Mouse (Mus musculus) urinary bladder, adult 18-20 months (tissue): ENCODE measurements around the gene Nsl1.

Experiments used
- DNase-seq, 2 experiments: peaks; one replicate each; pipeline ENCODE4 v3.0.0; 2022; ENCODE audit warnings: low spot score in 2 of 2, mixed read lengths in 2 of 2

Nsl1 gene

GRCm38 (mm10) chr1:191093578-191093977 is 30.8 kb downstream of the Nsl1 start:
- DNase-seq = no peak

- no peak for DNase-seq
Measured at GRCm38 (mm10) chr1:191095019-191095418, 32.2 kb downstream of the Nsl1 start.

- peak in 1 of 2 experiments; percentile 25 for DNase-seq
Measured at GRCm38 (mm10) chr1:191096871-191097681, 34.3 kb downstream of the Nsl1 start.

- DNase-seq = peak in 1 of 2 experiments; percentile 33
Measured at GRCm38 (mm10) chr1:191097802-191098747, 35.3 kb downstream of the Nsl1 start, which contains the start of gene Batf3. Batf3 (plus strand) TSS chr1:191097847.

DNA sequence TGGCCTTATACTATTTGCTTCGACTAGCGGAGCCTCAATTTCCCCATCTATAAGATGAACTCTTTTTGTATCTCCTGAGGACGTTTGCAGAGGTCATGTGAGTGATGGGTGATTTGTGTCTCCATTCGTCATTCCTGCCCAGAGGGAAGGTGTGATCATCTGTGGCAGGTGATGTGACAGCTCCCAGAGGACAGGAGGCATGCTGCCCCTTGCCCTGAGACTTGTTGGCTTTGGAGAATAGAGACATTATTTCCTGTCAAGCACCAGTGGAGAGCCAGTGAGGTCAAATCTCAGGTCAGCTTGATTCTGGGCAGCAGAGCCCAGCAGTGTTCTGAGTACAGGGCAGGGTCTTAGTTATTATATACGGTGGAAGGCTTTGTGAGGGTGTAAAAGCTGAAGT is 36.3 kb downstream of the Nsl1 start:
- no peak for DNase-seq

DNA sequence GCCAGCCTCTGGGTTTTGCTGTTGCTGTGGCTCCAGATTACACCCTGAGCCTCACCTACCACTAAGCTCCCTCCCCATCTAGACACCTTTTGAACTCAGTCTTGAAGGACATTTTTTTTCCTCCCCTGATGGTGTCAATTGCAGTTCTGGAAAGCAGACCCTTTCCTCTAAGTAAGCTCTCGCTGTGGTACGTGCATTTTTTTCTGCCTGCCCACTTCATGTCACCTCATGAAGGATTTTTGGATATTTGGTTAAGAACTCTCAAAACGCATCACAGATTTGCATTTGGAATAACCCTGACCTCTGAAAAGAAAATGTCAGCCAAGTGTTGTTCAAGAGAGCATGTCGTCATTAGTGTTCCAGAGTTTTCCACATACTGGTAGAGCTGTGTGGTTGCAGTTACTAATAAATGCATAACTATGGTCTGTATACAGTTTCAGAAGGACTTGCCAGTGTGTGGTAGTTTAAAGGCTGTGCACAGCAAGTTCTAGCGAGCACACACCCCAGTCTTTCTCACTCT is 37.0 kb downstream of the Nsl1 start:
- no peak for DNase-seq

DNA sequence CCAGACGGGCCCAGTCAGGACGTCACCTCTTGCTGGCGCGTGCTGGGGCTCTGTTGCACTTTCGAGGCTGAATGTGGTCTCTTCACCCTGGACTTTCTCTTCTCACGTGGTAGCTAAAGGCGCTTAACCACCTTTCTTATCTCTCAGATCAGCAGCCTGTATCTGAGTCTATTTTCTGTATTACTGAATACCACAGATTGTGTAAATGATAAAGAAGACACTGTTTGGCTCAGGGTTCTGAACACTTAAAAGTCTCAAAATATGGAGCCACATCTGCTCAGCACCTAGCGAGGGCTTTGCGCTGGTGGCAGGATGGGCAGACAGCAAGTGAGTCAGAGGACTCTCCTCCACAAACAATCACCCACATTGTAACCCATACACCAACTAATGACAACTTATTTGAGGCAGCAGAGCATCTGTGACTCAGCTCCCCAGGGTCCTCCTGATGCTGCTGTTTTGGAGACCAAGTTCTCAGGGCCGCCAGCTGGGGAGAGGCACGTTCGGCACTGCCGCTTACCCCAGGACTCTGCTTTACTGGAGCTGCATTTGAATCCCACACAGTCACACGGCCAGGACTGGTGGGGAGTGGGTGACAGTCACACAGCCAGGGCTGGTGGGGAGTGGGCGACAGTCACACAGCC is 40.0 kb downstream of the Nsl1 start:
- no peak for DNase-seq

GRCm38 (mm10) chr1:191105246-191105645 is 42.4 kb downstream of the Nsl1 start:
- DNase-seq = no peak

- no peak for DNase-seq
Measured at GRCm38 (mm10) chr1:191107306-191107705, 44.5 kb downstream of the Nsl1 start.

DNA sequence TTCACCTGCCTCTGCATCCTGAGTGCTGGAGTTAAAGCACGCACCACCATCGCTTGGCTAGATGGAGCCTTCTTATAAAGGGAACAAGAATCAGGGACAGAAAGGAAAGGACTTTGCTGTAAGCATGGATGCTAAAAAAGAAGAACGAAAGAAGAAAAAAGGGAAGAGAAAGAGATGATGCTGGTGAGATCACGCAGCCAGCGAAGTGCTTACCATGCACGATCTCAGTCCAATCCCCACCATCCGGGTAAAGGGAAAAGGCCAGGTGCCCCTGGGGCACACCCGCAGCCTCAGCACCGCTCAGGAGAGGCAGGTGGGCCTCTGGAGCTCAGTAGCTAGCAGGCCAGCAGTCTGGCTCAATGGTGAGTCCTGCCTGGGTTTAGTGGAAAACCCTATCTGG is 47.1 kb downstream of the Nsl1 start:
- no peak for DNase-seq

DNA sequence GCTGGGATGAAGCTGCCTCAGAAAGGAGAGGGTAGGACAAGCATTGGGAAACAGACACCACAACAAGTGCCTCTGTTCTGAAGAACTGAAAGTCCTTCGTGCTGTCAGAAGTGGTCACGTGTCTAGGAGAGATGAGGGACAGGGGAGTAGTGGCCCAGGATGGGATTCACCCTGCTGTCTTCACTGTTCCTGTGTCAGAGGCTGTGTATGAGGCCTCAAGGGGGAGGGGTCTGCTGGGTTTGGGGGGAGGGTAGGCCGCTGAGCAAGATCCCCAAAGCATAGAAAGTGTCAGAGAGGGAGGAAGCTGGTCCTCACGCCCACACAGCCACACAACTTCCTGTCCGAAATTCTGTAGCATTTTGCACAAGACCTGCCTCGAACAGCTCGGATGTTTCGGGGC is 48.3 kb downstream of the Nsl1 start:
- no peak for DNase-seq

DNA sequence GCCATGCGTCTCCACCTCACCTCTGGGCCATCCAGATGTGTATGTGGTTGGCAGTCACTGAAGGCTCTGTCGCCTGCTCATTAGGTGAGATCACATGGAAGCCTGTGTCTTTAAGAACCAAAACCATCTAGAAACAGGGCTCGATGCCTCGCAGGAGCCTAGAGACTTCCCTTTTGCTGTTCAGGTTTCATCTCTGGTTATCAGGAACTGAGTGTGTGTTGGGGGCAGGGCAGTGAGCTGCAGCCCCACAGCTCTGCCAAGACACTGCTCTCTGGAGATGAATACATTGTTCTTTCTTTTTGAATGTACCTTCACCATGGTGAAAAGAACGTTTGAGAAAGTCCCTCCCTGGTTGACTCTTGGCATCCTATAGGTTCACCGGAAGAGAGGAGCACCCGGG is 52.1 kb downstream of the Nsl1 start:
- no peak for DNase-seq

DNA sequence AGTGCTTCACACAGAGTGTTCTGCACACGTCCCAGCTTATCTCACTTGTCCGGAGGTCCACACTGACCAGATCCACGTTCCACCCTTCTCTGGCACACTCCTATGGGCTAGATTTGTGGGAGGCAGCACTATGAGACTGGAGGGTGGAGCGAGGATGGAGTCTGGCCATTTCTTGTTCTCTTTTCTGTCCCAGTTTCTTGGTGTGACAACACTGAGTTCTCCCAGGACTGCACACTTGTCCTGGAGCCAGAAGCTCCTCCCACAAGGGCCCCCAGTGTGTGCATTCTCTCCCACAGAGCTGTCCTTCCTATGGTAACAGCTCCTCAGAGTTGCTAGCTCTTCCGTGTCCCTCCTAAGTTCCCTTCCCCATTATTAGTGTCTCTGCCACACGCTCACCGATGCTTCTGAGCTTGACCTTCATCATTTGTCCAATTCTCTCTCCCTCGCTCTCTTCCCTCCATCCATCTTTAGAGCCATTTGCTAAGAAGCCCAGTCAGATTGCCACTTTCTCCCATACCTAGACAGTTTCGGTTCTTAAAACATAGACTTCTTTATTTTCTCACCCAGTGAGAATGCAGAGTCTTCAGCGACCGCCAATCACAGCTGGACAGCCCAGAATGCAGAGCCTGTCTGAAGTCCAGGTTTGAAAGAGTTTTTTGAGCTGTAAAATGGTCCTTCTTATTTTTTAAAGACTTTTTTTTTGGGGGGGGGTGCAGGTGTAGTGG is 52.9 kb downstream of the Nsl1 start:
- no peak for DNase-seq

GRCm38 (mm10) chr1:191122744-191123143 is 59.9 kb downstream of the Nsl1 start:
- DNase-seq = no peak

GRCm38 (mm10) chr1:191123696-191124095 is 60.9 kb downstream of the Nsl1 start:
- DNase-seq = no peak

DNA sequence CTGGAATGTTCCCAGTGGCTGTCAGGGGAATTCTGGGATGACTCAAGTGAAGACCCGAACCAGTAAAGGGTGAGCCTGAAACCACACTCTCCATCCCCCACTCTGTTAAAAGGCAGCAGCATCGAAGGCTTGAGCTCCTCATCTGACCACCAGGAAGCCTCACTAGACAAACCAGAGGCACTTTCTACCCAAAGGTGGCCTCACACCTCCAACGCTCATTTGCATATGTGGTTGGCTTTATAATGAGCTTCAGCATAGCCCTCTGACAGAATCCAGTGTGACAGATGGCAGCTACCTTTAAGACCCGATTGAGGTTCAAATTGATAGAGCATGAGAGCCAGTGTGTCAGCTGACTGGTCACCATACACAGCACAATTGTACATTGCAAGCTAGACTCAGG is 61.5 kb downstream of the Nsl1 start:
- DNase-seq = no peak

DNA sequence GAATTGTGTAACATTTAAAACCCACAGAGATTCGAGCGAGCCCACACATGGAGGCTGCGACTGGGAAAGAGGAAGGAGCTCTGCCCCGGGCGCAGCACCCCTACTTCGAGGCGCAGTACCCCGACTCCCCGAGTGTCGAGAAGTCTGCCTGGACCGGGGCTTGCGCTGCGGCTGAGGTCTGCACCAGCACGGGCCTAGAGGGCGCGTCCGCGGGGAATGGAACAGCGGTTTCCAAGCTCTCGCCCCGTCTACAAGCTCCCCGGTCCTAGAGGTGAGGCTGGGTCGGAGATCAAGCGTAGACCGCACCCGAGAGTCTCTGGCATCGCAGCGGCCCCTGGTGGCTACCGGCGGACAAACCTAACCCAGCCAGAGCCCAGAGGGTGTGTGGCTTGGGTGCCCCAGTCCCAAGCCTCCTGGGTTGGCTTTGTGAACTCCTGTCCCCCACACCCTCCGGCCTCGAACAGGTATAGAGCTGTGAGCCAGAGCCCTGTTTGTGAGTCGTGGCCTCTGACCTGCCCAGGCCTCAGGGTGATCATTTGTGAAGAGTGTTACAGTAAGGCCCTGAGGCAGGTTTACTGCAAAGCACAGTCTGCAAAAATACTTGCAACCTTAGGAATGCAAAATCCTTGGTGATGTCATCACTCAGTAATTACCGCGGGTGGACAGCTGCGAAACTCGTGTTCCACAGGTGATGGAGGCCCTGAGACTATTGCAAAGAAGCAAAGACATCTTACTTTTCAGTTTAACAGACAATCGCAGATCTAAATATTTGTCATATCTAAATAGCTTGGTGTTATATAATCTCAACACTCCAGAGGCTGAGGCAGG is 63.2 kb downstream of the Nsl1 start:
- DNase-seq = peak; percentile 29 to 62

GRCm38 (mm10) chr1:191131692-191132091 is 68.9 kb downstream of the Nsl1 start:
- DNase-seq = no peak

DNA sequence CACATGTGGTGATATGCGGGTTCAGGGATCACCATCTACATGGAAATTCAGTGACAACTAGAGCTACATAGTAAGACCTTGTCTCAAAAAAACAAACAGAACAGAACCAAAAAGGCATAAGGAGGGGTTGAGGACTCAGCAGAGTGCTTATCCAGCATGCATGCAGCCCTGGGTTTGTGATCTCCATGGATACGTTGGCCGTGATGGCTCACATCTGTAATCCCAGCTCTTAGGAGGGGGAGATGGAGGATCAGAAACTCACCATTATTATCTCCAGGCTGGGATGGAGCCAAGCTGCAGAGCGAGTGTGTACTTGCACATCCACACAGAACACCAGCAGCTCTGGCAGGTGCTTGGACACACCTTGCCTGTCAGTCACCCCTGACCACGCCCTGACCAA is 69.4 kb downstream of the Nsl1 start:
- DNase-seq = no peak

- DNase-seq = no peak
Measured at GRCm38 (mm10) chr1:191132934-191133333, 70.1 kb downstream of the Nsl1 start.
